Mouse (Mus musculus): ENCODE results near the gene Rmnd5a. TPM values are rescaled to one million over a fixed set of nuclear protein-coding genes. Genes with fewer than 3 reads are reported as not detected.
"Not testable (repeated sequence)": the region's sequence is repeated elsewhere in the genome, so short reads cannot be mapped to it uniquely, and the experiment has no call there.

Rmnd5a gene
- 8.7 and 10.8 TPM in 2 replicates for polyA plus RNA-seq (2015; fragmentation: Nextera tagmentation; extraction: Ambion mirVana)

DNA sequence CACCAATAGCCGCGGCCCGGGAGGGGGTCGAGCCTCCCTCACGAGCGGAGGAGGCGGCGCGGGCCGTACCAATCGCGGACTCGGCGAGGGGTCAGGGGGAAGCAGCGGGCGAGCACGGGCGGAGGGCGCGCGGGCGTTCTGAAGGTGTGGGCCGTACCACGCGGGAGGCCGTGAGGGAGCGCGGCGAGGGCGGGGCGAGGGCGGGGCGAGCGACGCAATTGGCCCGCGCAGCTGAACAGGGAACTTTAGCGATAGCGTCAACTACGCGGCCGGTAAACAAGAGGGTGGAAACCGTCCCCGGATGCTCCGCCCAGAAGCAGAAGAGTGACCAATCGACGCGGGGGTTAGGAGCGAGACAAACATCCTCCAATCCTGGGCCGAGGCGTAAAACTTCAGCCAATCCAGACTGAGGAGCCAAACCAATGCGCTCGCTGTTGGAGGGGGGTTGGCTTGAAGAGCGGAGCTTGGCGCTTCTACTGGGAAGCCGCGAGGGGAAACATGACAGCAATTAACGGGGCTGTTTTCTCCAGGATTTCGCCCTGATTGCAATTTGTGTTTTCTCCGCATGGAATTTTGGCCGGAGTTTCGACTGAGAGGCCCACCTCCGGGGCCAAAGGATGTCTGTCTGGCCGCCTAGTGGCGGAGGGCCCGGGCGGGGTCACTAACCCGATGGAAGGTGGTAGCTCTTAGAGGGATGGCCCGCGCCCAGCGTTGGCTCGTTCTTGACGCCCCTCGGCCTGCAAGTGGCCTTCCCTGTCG, at the start of gene Rmnd5a:
Gene Rmnd5a (minus strand): TSS at position 146 of the 759 bp plus-strand sequence.
- peak; percentile 98 for ATAC-seq (ENCODE audit: low FRiP score)
- H3K27ac ChIP-seq (replicated peaks) = peak within 1 kb of the TSS; percentile 99
- no peaks in the 10 kb centered on the region for H3K9me3 ChIP-seq (replicated peaks)
- H3K4me3 ChIP-seq (replicated peaks) = peak within 1 kb of the TSS; percentile 92
- under 1% methylated on average over 75 of the region's 75 CpGs for WGBS
- H3K4me1 ChIP-seq = peaks cover 43% of the 10 kb centered on the region
- no peaks in the 10 kb centered on the region for H3K27me3 ChIP-seq (replicated peaks)
- H3K9ac ChIP-seq (replicated peaks) = peak within 1 kb of the TSS; percentile 92
- H3K4me2 ChIP-seq = peak within 1 kb of the TSS; percentile 95
- H3K36me3 ChIP-seq = no peaks in the 10 kb centered on the region

- Histone ChIP-seq H3K36me3 (no peaks in the 10 kb centered on the region), H3K4me1 (peaks cover 3% of the 10 kb centered on the region; the same call in 1 of the 2 replicates), H3K9ac (replicated peaks) (no peak overlapping the region), H3K27me3 (replicated peaks) (no peaks in the 10 kb centered on the region), H3K27ac (replicated peaks) (no peak overlapping the region), H3K4me3 (replicated peaks) (no peak overlapping the region), H3K9me3 (replicated peaks) (no peaks in the 10 kb centered on the region), H3K4me2 (no peak overlapping the region)
- no peak for ATAC-seq (ENCODE audit: low FRiP score)
- WGBS = 55% methylated on average over 4 of the region's 4 CpGs
These were observed 47.5 kb upstream of the Rmnd5a start for GRCm38 (mm10) chr6:71487966-71488365.

DNA sequence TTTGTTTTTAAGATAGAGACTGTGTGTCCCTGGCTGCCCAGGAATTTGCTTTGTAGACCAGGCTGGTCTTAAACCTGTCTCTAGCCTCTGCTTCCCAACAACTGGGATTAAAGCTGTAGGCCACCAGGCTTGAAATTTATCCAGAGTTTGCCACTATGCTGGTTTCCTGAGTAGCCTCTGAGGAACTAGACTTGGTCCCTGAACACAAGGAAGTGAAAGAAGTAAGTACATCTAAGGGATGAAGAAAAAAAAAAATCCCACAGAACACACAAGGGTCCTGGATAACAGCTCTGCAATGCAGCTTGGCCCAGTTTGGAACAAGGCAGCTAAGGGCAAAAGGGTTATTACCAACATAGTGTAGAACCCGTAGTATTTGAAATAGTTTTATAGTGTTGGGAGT, 46.4 kb upstream of the Rmnd5a start:
- no peak for ATAC-seq (ENCODE audit: low FRiP score)
- no peak overlapping the region for H3K4me2 ChIP-seq
- H3K27me3 ChIP-seq (replicated peaks) = no peaks in the 10 kb centered on the region
- no peak overlapping the region for H3K27ac ChIP-seq (replicated peaks)
- no peaks in the 10 kb centered on the region for H3K9me3 ChIP-seq (replicated peaks)
- H3K9ac ChIP-seq (replicated peaks) = no peak overlapping the region
- H3K4me3 ChIP-seq (replicated peaks) = no peak overlapping the region
- H3K36me3 ChIP-seq = no peaks in the 10 kb centered on the region
- no peaks in the 10 kb centered on the region for H3K4me1 ChIP-seq
- 73% methylated on average over 1 of the region's 1 CpGs for WGBS

- H3K27ac ChIP-seq (replicated peaks) = no peak overlapping the region
- H3K4me3 ChIP-seq (replicated peaks) = no peak overlapping the region
- WGBS = 76% methylated on average over 2 of the region's 2 CpGs
- no peak for ATAC-seq (ENCODE audit: low FRiP score)
- H3K27me3 ChIP-seq (replicated peaks) = no peaks in the 10 kb centered on the region
- H3K9ac ChIP-seq (replicated peaks) = no peak overlapping the region
- H3K4me2 ChIP-seq = no peak overlapping the region
- H3K4me1 ChIP-seq = no peaks in the 10 kb centered on the region
- H3K36me3 ChIP-seq = no peaks in the 10 kb centered on the region
- no peaks in the 10 kb centered on the region for H3K9me3 ChIP-seq (replicated peaks)
These were observed 45.8 kb upstream of the Rmnd5a start for GRCm38 (mm10) chr6:71486226-71486625.

- no peaks in the 10 kb centered on the region for H3K9me3 ChIP-seq (replicated peaks)
- 77% methylated on average over 5 of the region's 5 CpGs for WGBS
- H3K27ac ChIP-seq (replicated peaks) = no peak overlapping the region
- no peak overlapping the region for H3K4me3 ChIP-seq (replicated peaks)
- H3K36me3 ChIP-seq = no peaks in the 10 kb centered on the region
- ATAC-seq (ENCODE audit: low FRiP score) = no peak
- H3K9ac ChIP-seq (replicated peaks) = no peak overlapping the region
- no peak overlapping the region for H3K4me2 ChIP-seq
- H3K27me3 ChIP-seq (replicated peaks) = no peaks in the 10 kb centered on the region
- no peaks in the 10 kb centered on the region for H3K4me1 ChIP-seq
These were observed 44.8 kb upstream of the Rmnd5a start for GRCm38 (mm10) chr6:71485246-71485645.

DNA sequence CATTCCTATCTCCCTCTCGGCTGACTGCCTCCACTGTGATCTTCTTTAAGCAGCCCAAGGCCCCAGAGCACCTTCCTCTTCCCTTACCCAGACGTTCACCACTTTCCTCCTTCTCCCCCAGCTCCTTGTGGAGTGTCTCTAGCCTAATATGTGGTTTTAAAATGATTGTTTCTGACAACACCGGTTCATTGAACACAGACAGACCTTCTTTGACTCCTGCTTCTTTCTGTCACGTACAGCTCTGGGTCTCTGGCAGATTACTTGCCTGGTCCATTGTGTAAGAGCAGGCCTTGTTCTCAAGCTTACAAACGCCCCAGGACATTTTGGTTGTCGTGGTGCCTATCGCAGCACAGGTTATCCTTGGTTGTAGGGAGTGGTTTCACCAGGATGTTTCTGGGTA, 40.7 kb upstream of the Rmnd5a start:
- H3K36me3 ChIP-seq = no peaks in the 10 kb centered on the region
- no peak for ATAC-seq (ENCODE audit: low FRiP score)
- no peaks in the 10 kb centered on the region for H3K9me3 ChIP-seq (replicated peaks)
- 64% methylated on average over 7 of the region's 7 CpGs for WGBS
- no peak overlapping the region for H3K9ac ChIP-seq (replicated peaks)
- no peaks in the 10 kb centered on the region for H3K4me1 ChIP-seq
- H3K27me3 ChIP-seq (replicated peaks) = no peaks in the 10 kb centered on the region
- no peak overlapping the region for H3K4me3 ChIP-seq (replicated peaks)
- no peak overlapping the region for H3K4me2 ChIP-seq
- no peak overlapping the region for H3K27ac ChIP-seq (replicated peaks)

- H3K9me3 ChIP-seq (replicated peaks) = no peaks in the 10 kb centered on the region
- H3K36me3 ChIP-seq = no peaks in the 10 kb centered on the region
- H3K27ac ChIP-seq (replicated peaks) = no peak overlapping the region
- H3K4me1 ChIP-seq = no peaks in the 10 kb centered on the region
- H3K4me2 ChIP-seq = no peak overlapping the region
- no peak overlapping the region for H3K4me3 ChIP-seq (replicated peaks)
- 89% methylated on average over 1 of the region's 1 CpGs for WGBS
- H3K9ac ChIP-seq (replicated peaks) = no peak overlapping the region
- no peak for ATAC-seq (ENCODE audit: low FRiP score)
- no peaks in the 10 kb centered on the region for H3K27me3 ChIP-seq (replicated peaks)
These were observed 39.7 kb upstream of the Rmnd5a start for GRCm38 (mm10) chr6:71480136-71480535.

GRCm38 (mm10) chr6:71479588-71479987, 39.2 kb upstream of the Rmnd5a start:
- not testable (repeated sequence) for H3K9me3 ChIP-seq (replicated peaks); H3K27me3 ChIP-seq (replicated peaks); H3K27ac ChIP-seq (replicated peaks); ATAC-seq (ENCODE audit: low FRiP score); H3K4me2 ChIP-seq; H3K4me3 ChIP-seq (replicated peaks); H3K36me3 ChIP-seq; H3K4me1 ChIP-seq; H3K9ac ChIP-seq (replicated peaks)
- WGBS = 95% methylated on average over 2 of the region's 2 CpGs

- not testable (repeated sequence) for H3K4me3 ChIP-seq (replicated peaks); H3K4me2 ChIP-seq; H3K9ac ChIP-seq (replicated peaks); H3K9me3 ChIP-seq (replicated peaks); ATAC-seq (ENCODE audit: low FRiP score); H3K27me3 ChIP-seq (replicated peaks); H3K36me3 ChIP-seq; H3K4me1 ChIP-seq; H3K27ac ChIP-seq (replicated peaks)
- 91% methylated on average over 10 of the region's 10 CpGs for WGBS
These were observed 38.6 kb upstream of the Rmnd5a start for GRCm38 (mm10) chr6:71478816-71479568.

DNA sequence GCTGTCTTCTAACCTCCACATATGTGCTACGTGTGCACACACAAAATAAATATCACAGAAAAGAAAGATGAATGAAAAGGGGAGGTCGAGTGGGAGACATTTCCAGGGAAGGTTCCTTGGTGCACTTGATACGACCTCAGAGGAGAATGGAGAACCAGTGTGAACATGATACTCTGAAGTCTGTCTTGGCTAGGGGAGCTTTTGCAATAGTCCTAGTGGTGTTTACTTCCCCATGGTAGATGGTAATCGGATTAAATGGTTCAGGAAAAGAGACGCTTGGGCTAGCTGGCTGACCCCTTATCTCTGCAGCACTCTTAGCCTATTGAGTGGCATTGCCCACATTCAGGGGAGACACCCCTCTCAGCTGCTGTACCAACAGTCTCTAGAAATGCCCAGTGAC, 36.3 kb upstream of the Rmnd5a start:
- H3K27ac ChIP-seq (replicated peaks) = no peak overlapping the region
- no peaks in the 10 kb centered on the region for H3K27me3 ChIP-seq (replicated peaks)
- H3K4me1 ChIP-seq = no peaks in the 10 kb centered on the region
- H3K9me3 ChIP-seq (replicated peaks) = no peaks in the 10 kb centered on the region
- H3K36me3 ChIP-seq = no peaks in the 10 kb centered on the region
- ATAC-seq (ENCODE audit: low FRiP score) = no peak
- no peak overlapping the region for H3K4me3 ChIP-seq (replicated peaks)
- H3K4me2 ChIP-seq = no peak overlapping the region
- WGBS = 82% methylated on average over 5 of the region's 5 CpGs
- H3K9ac ChIP-seq (replicated peaks) = no peak overlapping the region

DNA sequence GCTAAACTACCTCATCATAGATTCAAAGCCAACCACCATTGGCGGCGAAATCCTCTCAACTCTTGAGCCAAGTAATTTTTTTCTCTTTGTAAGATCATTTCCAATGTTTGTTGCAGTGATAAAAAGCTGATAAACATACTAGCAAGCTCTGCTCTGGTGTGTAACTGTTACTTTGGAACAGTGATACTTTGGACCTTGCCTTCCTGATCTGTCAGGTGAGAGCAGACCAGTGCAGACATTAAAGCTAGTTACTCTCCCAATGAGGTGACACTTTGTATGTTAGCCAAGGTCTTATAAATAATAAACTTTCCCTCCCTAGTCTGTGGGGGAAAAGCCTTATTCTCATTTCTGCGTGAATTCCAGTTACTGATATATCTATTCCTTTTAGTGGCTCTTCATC, 35.2 kb upstream of the Rmnd5a start:
- Histone ChIP-seq H3K4me3 (replicated peaks) (no peak overlapping the region), H3K4me1 (no peaks in the 10 kb centered on the region), H3K27ac (replicated peaks) (no peak overlapping the region), H3K9ac (replicated peaks) (no peak overlapping the region), H3K36me3 (no peaks in the 10 kb centered on the region), H3K27me3 (replicated peaks) (no peaks in the 10 kb centered on the region), H3K4me2 (no peak overlapping the region), H3K9me3 (replicated peaks) (no peaks in the 10 kb centered on the region)
- ATAC-seq (ENCODE audit: low FRiP score) = no peak
- WGBS = 92% methylated on average over 3 of the region's 3 CpGs

GRCm38 (mm10) chr6:71472786-71473185, 32.3 kb upstream of the Rmnd5a start:
- no peaks in the 10 kb centered on the region for H3K9me3 ChIP-seq (replicated peaks)
- 80% methylated on average over 1 of the region's 1 CpGs for WGBS
- H3K9ac ChIP-seq (replicated peaks) = no peak overlapping the region
- no peak overlapping the region for H3K4me2 ChIP-seq
- H3K36me3 ChIP-seq = no peaks in the 10 kb centered on the region
- H3K27ac ChIP-seq (replicated peaks) = no peak overlapping the region
- no peaks in the 10 kb centered on the region for H3K27me3 ChIP-seq (replicated peaks)
- no peak overlapping the region for H3K4me3 ChIP-seq (replicated peaks)
- ATAC-seq (ENCODE audit: low FRiP score) = no peak
- H3K4me1 ChIP-seq = no peaks in the 10 kb centered on the region
